ENCODE assay signal across 8 mouse cellular contexts in the genomic region with DNA sequence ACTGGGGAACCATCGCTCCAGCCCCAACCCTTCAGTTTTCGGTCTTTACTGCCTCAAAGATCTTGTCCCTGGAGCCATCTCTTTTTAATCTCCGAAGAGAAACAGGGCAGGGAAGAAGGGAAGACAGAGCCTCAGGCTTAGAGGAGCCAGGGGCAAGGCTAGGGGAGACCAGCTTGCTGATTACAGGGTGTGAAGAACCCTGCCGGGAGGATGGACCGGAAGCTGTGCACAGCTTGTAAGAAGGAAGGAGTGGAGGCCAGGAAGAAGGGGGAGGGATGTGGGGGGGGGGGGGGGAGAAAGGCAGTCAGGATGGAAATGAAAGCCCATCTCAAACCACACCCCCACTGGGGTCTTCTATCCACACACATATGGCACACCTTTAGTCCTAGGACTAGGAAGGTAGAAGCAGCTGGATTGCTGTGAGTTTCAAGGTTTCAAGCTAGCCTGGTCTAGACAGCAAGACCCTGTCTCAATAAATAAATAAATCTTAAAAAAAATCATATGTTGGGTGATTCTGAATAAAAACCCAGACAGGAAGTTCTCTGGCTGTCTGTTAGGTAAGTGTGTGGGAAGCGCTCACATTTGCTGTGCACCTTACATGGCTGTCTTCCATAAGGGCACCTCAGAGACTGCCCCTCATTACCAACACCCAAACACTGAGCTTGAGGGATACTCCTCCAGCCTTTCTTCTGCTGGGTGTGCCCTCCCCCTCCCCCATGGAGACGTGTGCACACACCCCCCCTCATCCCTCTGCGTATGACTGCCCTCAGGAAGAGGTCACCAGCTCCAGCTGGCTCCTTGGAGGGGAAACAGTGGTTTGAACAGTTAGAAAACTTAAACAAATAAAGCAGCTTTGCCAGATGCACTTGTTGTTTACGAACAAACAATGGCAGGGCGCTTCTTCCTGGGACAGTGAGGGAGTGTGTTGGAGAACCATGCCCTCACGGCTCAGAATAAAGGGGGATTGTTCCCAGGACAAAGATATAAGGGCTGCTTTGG. TPM values are rescaled to one million over a fixed set of nuclear protein-coding genes. Genes with fewer than 3 reads are reported as not detected.
DNase-seq lines count a peak whose midpoint lies in the region; ATAC-seq lines count a peak whose summit lies in the region.

No protein-coding gene starts in this region.

- H3K9ac ChIP-seq in embryonic facial prominence, embryonic 15.5 days = no peak overlapping the region
- 0 out of 2 replicates have a peak overlapping the region, but pooled peaks have one; percentile 4 for H3K9ac ChIP-seq in hindbrain, embryonic 12.5 days
- no peak overlapping the region for H3K9ac ChIP-seq in limb, embryonic 13.5 days

- 0 out of 2 replicates have a peak, but pooled peaks cover 5% of the 10 kb centered on the region for H3K9me3 ChIP-seq in embryonic facial prominence, embryonic 15.5 days (replicated peaks)
- no peaks in the 10 kb centered on the region for H3K9me3 ChIP-seq in hindbrain, embryonic 12.5 days (replicated peaks)
- H3K9me3 ChIP-seq in limb, embryonic 13.5 days = no peaks in the 10 kb centered on the region

- WGBS in embryonic facial prominence, embryonic 15.5 days = 37% methylated on average over 11 of the region's 11 CpGs
- 31% methylated on average over 11 of the region's 11 CpGs for WGBS in hindbrain, embryonic 12.5 days
- WGBS in limb, embryonic 13.5 days = 31% methylated on average over 11 of the region's 11 CpGs

- H3K27ac ChIP-seq in embryonic facial prominence, embryonic 15.5 days (replicated peaks) = peak overlapping the region; percentile 23; the same call in 1 of the 2 replicates
- peak overlapping the region; percentile 67 for H3K27ac ChIP-seq in hindbrain, embryonic 12.5 days
- peak overlapping the region; percentile 11; the same call in 1 of the 2 replicates for H3K27ac ChIP-seq in limb, embryonic 13.5 days

- H3K4me1 ChIP-seq in embryonic facial prominence, embryonic 15.5 days = peaks cover 24% of the 10 kb centered on the region
- peaks cover 28% of the 10 kb centered on the region for H3K4me1 ChIP-seq in hindbrain, embryonic 12.5 days
- H3K4me1 ChIP-seq in limb, embryonic 13.5 days = peaks cover 37% of the 10 kb centered on the region

- H3K27me3 ChIP-seq in embryonic facial prominence, embryonic 15.5 days = no peaks in the 10 kb centered on the region
- H3K27me3 ChIP-seq in hindbrain, embryonic 12.5 days = no peaks in the 10 kb centered on the region
- H3K27me3 ChIP-seq in limb, embryonic 13.5 days = no peaks in the 10 kb centered on the region

- no peak overlapping the region for H3K4me2 ChIP-seq in embryonic facial prominence, embryonic 15.5 days (replicated peaks)
- no peak overlapping the region for H3K4me2 ChIP-seq in hindbrain, embryonic 12.5 days (replicated peaks)
- no peak overlapping the region for H3K4me2 ChIP-seq in limb, embryonic 13.5 days (replicated peaks)

- peak; percentile 45 for ATAC-seq in activated CD4-positive, CD25-positive, alpha-beta regulatory T cell, adult 4 months
- no peak for ATAC-seq in embryonic facial prominence, embryonic 15.5 days (ENCODE audit: insufficient number of reproducible peaks, low FRiP score, low TSS enrichment, low read depth)
- no peak for ATAC-seq in hindbrain, embryonic 12.5 days (ENCODE audit: low FRiP score)
- no peak for ATAC-seq in limb, embryonic 13.5 days (ENCODE audit: low FRiP score, low read depth)

- DNase-seq in layer of hippocampus, adult 18-20 months (ENCODE audit: low spot score in 2 of 2) = peak; percentile 16 to 49
- no peak for DNase-seq in layer of hippocampus, postnatal 14 days (ENCODE audit: low spot score in 2 of 2)
- DNase-seq in neural tube, embryonic 10.5 days (ENCODE audit: extremely low spot score, low spot score) = peak; percentile 41
- DNase-seq in ovary, adult 18-20 months (ENCODE audit: low spot score) = no peak

- H3K4me3 ChIP-seq in embryonic facial prominence, embryonic 15.5 days (replicated peaks) = no peak overlapping the region
- H3K4me3 ChIP-seq in hindbrain, embryonic 12.5 days = no peak overlapping the region
- H3K4me3 ChIP-seq in limb, embryonic 13.5 days = no peak overlapping the region

- H3K36me3 ChIP-seq in embryonic facial prominence, embryonic 15.5 days = peaks cover 30% of the 10 kb centered on the region
- H3K36me3 ChIP-seq in hindbrain, embryonic 12.5 days = 0 out of 2 replicates have a peak, but pooled peaks cover 10% of the 10 kb centered on the region
- H3K36me3 ChIP-seq in limb, embryonic 13.5 days = peaks cover 30% of the 10 kb centered on the region

RNA-seq across cellular contexts. Expression of a gene that starts 53.8 kb away (rescaled TPM):
- total RNA-seq in layer of hippocampus, adult 18-20 months (2021) = 100 to 1,000 TPM; 111 to 130 TPM
- total RNA-seq in layer of hippocampus, postnatal 14 days (2021) = 100 to 1,000 TPM in 1 of 2 experiments, 10 to 100 TPM in 1; 98.9 to 105 TPM
- polyA plus RNA-seq in activated CD4-positive, CD25-positive, alpha-beta regulatory T cell, adult 4 months (2017; shearing (Covaris generic)) = 100 to 1,000 TPM in 1 of 2 experiments, 10 to 100 TPM in 1; 99.6 to 101 TPM
- 27.9 and 30.5 TPM in 2 replicates for polyA plus RNA-seq in embryonic facial prominence, embryonic 15.5 days (2015; fragmentation: Nextera tagmentation; extraction: Ambion mirVana)
- polyA plus RNA-seq in hindbrain, embryonic 12.5 days (2016; fragmentation: Nextera tagmentation; extraction: Ambion mirVana) = 18.7 and 19.9 TPM in 2 replicates
- polyA plus RNA-seq in limb, embryonic 13.5 days (2015; fragmentation: Nextera tagmentation; extraction: Ambion mirVana) = 21.5 and 24.5 TPM in 2 replicates

Comparison
In these comparisons a context has a peak if more than half of its experiments do, and no peak if none do; other contexts are left out.
1. DNase-seq: peak in layer of hippocampus, adult 18-20 months (2 of 2) and neural tube, embryonic 10.5 days (single experiment); none in layer of hippocampus, postnatal 14 days (0 of 2) and ovary, adult 18-20 months (single experiment).
2. H3K27ac ChIP-seq: peak in every context shown above with its lines; median percentile 67 in hindbrain, embryonic 12.5 days; 23 in embryonic facial prominence, embryonic 15.5 days; 11 in limb, embryonic 13.5 days.